Mouse (Mus musculus): ENCODE data around the gene Nos1.

Gene Nos1

DNA sequence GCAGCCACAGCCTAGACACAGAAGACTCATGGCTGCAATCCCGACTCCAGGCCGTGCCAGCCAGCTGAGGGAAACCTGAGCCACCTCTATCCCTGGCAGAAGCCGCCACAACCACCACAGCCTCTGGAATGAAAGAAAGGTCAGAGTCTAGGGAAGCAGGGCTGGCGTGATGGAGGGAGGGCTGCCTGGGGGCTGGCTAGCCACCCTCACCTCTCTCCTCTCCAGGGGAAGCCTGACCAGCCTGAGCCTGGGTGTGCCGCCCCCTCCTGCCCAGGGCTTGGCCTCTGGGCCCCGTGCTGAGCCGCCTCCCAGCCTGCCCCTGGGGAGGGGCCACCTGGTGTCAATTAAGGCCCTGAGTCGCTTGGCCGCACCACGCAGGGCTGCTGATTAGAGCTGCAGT lies at the start of gene Nos1:
Nos1 (plus strand) TSS at position 352 of the 400 bp plus-strand sequence.
- DNase-seq: no peak

DNA sequence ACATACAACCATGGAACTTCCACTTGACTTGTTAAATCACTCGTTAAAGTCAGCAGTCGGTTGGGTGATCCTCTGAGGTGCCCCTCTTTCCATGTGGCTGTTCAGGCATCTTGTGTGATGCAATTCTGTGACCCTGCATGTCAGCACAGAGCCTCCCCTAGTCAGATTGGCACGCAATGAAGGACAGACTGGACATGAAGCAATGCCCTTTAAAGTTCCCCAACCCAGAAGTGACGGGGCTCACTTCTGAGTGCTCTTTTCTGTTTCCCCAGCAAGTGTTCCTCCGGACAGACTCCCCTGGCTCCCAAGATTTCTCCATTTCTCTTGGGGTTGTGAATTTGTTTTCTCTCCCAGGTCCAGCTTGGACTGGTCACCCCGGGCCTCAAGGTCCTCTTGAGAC lies 49.5 kb upstream of the Nos1 start:
- no peak for DNase-seq

DNA sequence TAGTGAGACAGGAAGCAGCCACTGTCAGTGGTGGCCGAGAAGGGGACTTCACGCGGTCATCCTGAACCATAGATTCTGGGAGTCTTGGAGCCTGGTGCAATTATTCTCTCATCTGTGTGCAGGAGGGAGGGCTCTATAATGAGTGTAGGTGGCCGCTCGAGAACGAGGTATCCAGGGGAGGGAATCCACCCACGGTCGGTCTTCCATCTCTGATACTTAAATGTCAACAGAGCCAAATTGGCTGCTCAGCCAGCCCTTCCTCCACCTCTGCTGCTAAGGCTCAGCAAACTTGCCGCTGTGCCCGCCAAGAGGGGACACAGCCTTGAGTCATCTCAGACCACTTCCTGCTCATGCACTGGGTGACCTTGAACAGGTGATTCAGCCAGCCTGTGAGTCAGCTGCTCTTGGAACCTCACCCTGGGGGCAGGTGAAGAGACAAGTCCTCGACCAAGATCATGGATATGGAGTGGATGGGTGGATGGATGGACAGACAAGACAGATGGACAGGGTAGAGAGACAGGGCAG lies 36.1 kb upstream of the Nos1 start:
- DNase-seq: no peak

DNA sequence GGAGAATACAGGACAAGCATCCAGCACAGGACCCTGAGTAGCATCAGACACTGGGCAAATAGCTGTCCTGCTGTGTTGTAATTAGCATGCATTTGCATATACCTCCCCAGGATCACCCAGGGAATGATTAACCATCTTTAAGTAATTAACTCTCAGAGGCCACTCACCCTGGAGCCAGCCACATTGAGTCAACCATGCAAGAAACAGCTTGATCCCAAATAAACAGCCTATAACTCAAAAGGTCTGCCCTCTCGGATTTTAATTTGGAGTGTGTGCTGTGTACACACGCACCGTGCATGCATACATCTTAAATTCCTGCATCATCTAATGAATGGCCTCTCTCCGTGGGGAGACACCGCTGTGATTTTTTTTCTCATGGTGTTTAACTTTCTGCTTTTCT lies 31.5 kb upstream of the Nos1 start:
- no peak for DNase-seq

DNA sequence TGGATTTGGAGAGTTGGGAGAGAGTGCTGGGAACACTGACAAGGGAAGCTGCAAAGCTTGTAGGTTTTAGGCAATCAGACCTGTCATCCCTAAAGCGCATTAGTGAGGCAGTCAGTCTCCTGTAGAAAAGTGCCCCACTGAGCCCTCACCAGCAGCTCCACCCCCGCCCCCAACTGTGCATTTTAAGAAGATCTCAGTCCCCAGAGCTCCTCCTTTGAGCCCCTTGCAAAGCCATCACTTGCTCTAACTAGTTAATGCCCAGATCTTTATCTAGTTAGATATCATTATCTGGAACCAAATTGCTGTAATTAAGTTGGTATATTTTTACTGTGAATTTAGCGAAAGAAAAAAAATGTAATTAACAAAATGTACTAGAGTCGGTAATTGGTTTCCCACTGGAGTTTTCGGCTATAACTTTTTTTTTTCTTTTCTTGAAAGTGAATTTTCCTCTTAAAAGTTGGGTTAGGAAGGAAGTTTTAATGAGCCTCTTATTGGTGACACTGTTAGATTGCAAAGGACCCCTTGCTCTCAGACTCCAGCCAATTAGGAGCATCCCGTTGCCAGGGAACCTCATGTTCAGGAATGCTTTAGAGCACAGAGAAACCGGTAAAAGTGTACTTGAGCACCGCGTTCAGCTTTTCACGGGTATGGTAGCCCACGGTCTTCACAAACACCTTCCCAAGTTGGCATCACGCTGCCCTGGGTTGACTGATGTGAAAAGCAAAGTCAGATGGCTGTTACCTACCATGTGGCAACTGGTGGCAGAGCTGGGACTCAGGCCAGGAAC lies 22.9 kb upstream of the Nos1 start:
- no peak for DNase-seq

DNA sequence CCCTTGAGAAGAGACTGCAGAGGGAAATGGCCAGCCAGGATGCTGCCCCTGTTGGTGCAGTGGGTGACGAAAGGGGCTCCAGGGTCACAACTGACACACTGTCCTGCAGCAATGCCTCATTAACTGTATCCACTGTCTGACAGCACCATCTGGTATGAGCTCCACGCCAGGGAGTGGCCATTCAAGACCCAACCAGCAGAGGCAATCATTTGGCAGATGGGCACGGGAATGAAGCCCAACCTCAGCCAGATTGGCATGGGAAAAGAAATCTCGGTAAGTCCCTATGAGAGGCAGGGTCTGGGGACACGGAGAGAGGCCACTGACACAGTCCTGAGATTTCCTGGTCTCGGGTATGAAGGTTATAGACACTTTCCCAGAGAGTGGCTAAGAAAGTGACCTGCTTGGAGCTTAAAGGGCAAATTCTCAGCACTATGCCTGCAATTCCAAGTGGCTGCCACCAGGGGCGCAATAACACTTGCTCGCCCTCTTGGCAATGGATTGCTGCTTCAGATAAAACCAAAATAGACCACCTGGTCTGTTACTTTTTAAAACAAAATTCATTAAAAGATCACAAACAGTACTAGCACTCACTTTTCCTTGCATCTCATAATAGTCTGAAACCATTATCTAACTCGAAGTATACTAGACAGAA lies 19.5 kb upstream of the Nos1 start:
- no peak for DNase-seq

DNA sequence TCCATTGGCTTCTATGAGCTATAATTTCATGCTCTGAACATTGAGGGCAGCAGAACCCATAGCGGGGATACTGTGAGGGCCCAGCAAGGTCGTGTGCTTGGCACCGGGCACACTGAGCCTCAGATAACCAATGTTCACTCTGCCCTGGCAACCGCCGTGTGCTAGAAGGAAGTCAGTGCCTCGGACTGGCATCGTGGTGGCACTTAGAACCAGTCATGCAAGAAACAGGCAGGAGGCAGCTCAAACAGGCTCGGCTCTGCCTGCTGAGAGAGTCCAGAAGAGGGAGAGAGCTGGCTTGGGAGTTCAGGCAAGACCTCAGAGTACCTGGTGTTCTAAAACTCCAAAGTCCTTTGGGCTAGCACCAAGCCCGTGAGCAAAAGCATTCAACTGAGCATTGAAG lies 16.3 kb upstream of the Nos1 start:
- no peak for DNase-seq

DNA sequence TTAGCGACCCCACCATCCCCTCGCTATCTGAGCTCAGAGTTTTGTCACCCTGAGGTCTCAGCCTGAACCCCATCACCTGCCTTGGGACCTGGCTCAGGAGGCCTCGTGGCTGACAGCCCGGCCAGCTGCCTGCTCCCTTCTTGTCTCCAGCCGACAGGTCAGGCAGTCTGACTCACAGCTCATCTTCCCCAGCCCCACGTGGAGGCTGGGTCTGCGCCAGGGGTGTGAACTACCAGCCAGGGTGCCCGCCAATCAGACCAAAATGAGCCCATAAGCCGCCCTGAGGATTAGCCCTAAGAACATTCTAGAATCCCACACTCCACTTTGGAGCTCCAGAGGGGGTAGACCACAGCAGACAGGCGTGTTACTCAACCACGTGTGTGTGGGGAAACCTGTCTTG lies 1.7 kb upstream of the Nos1 start:
- DNase-seq: no peak

DNA sequence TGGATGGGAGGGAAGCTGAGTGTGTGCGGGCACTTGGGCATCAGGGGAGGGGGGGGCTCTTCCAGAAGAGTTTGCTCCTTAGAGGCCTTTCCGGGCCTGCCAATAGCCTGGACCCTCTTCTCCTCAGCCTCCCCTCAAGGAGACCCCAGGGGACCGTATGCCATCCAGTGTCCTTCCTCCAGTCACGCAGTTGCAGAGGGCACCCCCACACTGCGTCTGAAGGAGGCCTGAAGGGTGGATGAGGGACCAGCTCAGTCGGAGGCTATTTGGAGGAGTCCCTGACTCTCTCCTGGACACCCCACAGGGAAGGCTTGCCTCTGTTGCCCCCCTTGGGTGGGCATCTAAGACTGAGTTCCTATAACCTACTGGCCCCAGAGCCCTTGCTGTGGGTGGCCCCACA lies 346 bp downstream of the Nos1 start:
- no peak for DNase-seq

DNA sequence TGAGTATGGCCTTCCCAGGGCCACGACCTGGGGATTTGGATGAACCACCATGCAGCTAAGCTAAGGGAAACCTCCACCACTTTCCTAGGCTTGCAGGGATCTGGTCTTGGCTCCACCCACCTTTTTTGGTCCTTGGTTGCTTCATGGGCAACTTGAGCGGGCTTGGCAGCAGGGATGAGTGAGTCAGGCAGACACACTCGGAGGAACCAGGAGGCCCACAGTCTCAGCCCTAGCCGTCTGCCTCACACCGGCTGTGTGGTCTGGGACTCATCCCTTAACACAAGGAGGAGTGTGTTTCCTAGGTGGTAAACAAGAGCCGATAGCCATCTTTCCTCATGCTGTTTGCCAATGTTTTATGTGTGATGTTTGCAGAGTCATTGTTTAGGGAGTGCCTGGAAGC lies 9.2 kb downstream of the Nos1 start:
- no peak for DNase-seq

DNA sequence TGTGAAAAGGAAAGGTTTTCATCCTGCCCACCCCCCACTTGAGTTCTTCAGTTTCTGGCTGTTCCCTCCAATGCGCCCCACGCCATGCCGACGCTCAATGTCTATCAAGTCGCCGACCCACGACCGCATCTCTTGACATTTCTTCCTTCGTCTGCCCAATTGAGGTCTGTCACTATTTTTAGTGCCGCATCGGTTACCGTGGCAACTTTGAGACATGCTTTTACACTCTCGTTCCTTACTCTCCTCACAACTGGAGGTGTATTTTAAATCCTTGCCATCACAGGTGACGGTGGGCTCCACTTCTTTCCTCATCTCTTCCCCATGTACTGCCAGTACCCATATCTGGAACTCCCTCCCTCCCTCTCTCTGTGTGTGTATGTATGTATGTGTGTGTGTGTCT lies 11.0 kb downstream of the Nos1 start:
- no peak for DNase-seq

DNA sequence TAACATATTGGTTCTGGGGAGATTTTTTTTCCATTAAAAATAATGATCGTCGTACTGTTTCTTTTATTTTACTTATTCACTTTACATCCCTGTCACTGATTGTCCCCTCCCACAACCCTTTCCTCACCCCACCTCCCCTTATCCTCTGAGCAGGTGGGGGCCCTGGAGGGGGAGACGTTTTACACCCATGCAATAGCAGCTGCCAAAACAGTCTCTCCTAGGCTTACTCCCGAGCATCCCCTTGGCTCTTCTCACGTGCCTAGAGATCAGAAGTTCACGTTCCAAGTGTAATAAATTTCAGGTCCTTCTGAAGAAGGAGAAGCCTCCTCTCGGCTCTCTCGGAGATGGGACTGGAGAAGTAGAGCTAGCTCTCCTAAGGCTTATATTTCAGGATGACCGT lies 20.0 kb downstream of the Nos1 start:
- no peak for DNase-seq

DNA sequence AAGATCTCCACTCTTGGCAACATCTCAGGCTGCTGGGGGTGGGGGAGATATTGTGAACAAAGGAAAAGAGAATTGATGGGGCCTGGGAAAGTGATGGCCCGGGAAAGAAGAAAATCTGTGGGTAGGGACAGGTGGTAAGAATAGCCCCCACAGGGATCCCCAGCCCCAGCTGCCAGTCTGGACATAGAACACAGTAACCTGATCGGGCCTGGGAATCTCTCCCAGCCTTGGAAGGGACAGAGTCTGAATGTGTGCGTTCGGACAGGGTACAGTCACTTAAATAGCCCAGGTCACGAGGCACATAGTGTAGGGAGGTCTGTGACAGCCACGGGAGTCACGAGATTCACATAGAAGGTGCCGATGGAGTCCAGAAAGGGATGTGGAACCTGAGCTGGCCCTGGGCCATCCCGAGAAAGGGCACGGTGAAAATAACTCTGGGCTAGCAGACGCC lies 21.3 kb downstream of the Nos1 start:
- DNase-seq: peak; percentile 17

DNA sequence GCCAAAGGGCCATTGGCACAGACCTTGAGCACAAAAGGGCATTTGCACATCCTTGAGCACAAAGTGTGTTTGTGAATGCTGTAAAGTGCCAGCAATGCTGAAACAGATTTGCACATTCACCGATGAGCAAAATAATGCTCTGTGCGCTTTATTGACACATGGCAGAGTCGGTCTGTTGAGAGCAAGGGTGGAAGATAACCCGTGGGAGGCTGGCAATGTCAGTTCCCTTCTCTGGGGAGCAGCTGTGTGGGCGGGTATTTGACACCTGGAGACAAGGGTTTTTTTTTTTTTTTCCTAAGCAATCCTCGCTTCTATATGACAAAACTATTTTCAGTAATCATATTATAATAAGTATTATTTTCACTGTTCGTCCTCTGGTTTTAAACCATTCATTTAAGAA lies 22.7 kb downstream of the Nos1 start:
- no peak for DNase-seq

DNA sequence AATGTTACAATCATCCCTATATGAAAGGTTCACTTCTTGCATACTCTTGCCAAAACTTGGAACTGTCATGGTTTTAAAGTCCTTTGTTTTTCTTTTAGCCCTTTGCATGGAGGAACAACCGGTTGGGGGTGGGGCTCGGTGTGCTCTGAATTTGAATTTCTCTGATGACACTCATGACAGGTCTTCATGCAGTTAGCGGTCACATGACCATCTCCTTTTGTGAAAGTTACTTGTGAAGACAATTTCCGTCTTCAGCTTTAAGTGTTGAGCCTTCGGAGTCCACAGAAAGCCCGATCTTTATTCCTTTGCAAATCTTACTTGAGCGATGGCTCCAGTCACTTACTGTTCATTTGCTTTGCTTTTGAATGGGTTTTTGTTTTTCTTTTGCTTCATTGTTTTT lies 30.1 kb downstream of the Nos1 start:
- no peak for DNase-seq

DNA sequence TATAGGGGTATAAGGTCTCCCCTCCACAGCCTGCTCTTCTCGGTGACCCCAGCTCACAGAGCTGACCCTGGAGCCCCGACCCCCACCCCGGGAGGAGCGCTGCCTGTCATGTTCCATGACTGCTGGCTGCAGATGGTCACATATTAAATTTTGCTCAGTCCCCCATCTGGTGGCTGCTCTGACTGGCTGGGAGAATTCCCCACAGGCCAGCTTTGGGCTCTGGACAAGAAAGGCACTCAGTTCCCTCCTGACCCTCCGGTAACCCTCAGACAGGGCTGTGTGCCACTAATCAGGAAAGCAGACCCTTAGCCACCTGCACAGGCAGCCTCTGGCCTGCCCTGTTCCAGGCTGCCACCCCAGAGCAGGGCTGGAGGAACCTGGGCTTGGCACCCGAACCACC lies 38.0 kb downstream of the Nos1 start:
- no peak for DNase-seq

DNA sequence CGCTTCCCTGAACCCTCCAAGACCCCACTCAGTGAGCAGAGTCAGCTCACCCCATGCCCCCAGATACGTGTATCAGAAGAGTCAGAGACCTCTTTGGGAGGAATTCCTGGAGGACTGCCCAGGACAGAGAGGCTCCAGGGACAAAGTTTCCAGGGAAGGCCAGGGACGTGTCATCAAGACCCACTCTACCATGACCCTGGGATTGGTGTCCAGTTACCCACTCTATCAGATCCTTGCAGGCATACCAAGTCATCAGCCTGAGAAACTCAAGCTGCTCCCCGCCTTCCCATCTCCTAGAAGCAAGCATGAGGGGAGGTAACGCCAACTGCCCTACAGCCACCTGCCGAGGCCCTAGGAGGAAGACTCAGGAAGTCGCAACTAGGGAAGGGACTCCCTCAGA lies 39.6 kb downstream of the Nos1 start:
- DNase-seq: no peak

DNA sequence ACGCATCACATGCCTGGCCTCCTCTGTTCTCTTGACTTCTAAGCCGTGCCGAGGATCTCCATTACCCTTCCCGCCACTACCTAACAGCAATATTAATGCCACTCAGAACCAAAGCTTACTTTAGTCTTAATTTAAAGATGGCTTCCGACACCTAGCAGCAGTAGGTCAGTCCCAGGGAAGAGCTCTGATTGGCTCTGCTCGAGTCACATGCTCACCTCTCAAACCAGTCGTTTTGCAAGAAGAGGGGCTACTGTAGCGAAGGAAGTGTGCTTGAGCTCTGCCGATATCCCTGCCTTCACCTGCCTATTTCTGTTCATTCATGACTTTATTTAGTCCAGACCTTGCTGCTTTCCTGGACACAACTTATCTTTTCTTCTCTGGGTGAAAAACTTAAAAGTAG lies 43.0 kb downstream of the Nos1 start:
- no peak for DNase-seq

DNA sequence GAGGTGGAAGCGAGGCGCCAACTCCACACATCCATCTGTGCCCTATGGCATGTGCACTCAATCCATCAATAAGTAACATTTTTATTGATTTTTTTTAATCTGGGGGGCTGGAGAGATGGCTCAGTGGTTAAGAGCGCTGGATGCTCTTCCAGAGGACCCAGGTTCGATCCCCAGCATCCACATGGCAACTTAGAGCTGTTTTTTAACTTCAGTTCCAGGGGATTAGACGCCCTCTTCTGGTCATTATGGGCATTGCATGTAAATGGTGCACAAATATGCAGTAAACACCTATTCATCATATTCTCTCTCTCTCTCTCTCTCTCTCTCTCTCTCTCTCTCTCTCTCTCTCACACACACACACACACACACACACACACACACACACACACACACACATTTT lies 43.7 kb downstream of the Nos1 start:
- no peak for DNase-seq

DNA sequence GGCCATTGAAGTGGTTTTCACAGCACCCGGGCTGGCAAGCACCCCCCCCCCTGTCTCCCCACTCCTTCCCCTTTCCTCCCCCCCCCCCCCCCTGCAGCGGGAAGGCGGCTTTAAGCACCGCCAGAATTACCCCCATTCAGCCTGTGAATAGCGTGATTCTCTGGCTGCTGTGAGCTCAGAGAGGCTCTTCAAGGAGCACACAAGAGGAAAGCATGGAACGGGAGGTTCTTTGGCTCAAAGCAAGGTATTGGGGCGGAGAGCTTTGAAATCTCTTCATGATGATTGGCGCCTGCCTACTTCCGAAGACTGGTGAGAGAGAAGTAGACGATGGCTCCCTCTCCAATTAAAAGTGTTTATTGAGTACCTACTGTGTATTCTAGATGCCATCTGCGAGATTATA lies 44.5 kb downstream of the Nos1 start:
- no peak for DNase-seq

DNA sequence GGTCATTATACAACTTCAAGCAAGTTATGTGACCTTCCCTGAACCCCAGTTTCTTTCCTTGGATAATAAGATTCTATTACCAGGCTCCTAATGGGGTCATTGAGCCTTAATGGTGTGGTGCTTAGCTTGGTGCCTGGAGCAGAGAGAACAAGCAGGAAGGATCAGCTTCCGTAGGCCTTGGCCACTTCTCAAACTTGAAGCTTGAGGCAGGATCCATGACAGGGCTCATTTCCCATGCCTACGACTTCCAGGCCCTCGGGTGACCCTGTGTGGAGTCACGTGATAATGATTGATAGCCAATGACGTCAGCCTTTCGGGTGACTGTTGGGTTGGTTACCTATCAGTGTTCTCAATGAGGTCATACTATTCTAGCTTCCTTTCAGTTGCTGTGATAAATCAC lies 46.5 kb downstream of the Nos1 start:
- DNase-seq: no peak

DNA sequence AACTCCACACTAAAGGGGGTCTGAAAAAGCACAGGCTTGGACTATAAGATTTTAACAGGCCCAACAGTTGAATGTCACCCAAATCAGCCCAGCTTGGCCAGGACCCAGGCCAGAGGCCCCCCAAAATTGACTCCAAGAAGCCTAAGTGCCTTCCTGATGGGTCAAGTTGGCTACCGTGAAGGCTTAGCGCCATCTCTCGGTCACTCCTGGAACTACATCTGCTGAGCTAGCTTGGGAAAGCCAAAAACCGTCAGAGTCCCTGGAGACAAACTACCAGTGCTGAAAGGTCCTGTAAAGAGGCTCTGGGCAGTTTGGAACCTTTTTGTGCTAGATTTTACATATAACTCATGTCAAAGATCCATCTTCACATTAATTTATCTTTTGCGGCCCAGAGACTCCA lies 56.1 kb downstream of the Nos1 start:
- peak; percentile 68 for DNase-seq

DNA sequence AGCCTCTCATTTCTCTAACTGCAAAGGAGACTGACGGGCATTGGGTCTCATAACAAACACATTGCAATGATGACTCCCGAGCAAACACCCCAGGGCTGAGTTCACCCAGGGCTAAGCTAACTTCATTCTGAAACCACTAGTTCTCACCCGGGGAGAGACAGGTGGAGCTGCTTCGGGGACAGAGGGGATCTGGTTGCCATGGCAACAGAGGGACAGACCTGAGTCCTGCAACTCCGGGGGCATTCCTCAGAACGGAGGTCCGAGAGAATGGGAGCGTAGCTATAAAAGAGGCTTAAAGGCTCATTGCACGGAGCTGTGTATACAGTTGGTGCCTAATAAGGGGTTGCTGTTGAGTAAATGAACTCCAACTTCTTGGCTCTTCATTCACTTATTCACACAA lies 56.9 kb downstream of the Nos1 start:
- no peak for DNase-seq

DNA sequence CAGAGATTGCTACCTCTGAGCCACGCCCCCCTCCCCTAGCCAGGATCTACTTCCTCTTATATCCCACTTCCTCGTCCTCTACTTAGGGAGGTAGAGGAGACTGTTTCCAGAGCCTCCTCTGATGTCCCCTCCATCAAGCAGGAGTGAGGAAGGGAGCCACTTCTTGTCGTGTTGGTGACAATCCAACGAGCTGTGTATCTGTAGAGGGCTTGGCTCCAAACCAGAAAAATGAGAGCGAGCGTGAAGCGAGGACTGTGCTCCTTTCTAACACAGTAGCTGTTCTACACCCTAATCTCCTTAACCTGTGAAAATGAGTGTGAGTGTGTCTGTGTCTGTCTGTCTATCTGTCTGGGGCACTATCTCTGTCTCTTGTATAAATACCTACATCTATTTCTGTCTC lies 58.7 kb downstream of the Nos1 start:
- no peak for DNase-seq

DNA sequence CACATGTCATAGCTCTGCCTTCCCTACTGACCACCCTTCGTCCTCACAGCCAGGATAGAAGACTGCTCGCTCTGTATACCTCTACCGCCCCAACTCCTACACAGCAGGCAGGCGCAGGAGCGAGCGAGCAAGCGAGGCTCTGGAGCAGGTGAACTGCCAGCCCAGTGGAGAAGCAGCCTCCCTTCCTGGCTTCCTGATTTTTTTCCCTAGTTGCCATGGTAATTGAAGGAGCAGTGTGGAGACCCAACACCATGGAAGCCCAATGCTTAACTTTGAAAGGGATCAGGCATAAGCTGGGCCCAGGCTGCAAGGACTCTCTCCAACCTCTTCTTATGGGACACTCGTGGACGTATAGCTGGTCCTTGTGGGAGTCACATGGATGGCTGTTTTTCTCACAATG lies 59.4 kb downstream of the Nos1 start:
- no peak for DNase-seq
